Mouse (Mus musculus): ENCODE measurements around the gene Irf2. TPM values are rescaled to one million over a fixed set of nuclear protein-coding genes. Genes with fewer than 3 reads are reported as not detected.

Irf2 gene
- polyA plus RNA-seq, 1 experiment from 2014 or later: 23.1 TPM

DNA sequence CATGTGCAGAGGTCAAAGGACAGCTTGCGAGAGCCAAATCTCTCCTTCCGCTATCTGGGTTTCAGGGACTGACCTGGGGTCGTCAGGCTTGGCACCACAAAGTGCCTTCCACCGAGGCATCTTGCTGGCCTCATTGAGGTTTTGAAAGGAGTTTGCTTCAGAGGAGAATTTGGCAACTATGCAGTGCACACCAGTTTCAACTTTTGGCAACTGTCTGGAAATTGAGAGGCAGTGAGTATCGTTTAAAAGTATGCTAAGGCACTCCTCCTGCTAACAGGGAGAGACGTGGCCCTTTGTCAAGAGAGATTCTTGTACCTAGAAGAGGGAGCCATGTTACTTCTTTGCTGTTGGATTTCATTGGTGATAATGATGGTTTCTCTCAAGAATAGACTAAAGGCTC lies 21.9 kb downstream of the Irf2 start:
- Histone ChIP-seq H3K36me3 (replicated peaks; ENCODE audit: insufficient read depth, low read length) (peaks cover 15% of the 10 kb centered on the region; the same call in 1 of the 2 replicates), H3K4me3 (ENCODE audit: low read depth, low read length) (no peak overlapping the region), H3K4me2 (ENCODE audit: low read depth, low read length) (0 out of 2 replicates have a peak overlapping the region, but pooled peaks have one; percentile 4), H3K9ac (replicated peaks) (no peak overlapping the region), H3K4me1 (ENCODE audit: insufficient read depth) (peaks cover 35% of the 10 kb centered on the region), H3K9me3 (ENCODE audit: low read length) (no peaks in the 10 kb centered on the region), H3K27me3 (ENCODE audit: insufficient read depth, low read length) (no peaks in the 10 kb centered on the region), H3K27ac (ENCODE audit: low read depth) (no peak overlapping the region)
- WGBS (ENCODE audit: insufficient replicate concordance): 62% methylated on average over 6 of the region's 6 CpGs
- TF ChIP-seq EP300 (IDR thresholded peaks at IDR 0.05; ENCODE audit: low read depth) (no peak), CTCF (IDR thresholded peaks at IDR 0.05; ENCODE audit: low read depth) (no peak)
- ATAC-seq: no peak
- no peak for DNase-seq

- H3K27me3 ChIP-seq (ENCODE audit: insufficient read depth, low read length): no peaks in the 10 kb centered on the region
These were observed 30.1 kb downstream of the Irf2 start for GRCm38 (mm10) chr8:46769408-46770180.

GRCm38 (mm10) chr8:46770905-46771516 lies 31.5 kb downstream of the Irf2 start:
- H3K36me3 ChIP-seq (replicated peaks; ENCODE audit: insufficient read depth, low read length): peaks cover 17% of the 10 kb centered on the region
- H3K27ac ChIP-seq (ENCODE audit: low read depth): no peak overlapping the region
- no peak overlapping the region for H3K4me3 ChIP-seq (ENCODE audit: low read depth, low read length)
- WGBS (ENCODE audit: insufficient replicate concordance): 88% methylated on average over 7 of the region's 7 CpGs
- H3K4me2 ChIP-seq (ENCODE audit: low read depth, low read length): no peak overlapping the region
- no peak for DNase-seq
- no peak for ATAC-seq
- H3K4me1 ChIP-seq (ENCODE audit: insufficient read depth): peaks cover 7% of the 10 kb centered on the region
- TF ChIP-seq EP300 (IDR thresholded peaks at IDR 0.05; ENCODE audit: low read depth) (no peak), CTCF (IDR thresholded peaks at IDR 0.05; ENCODE audit: low read depth) (no peak)
- H3K27me3 ChIP-seq (ENCODE audit: insufficient read depth, low read length): no peaks in the 10 kb centered on the region
- no peaks in the 10 kb centered on the region for H3K9me3 ChIP-seq (ENCODE audit: low read length)
- no peak overlapping the region for H3K9ac ChIP-seq (replicated peaks)

More at GRCm38 (mm10) chr8:46769408-46770180, 30.1 kb downstream of the Irf2 start:
- no peak for TF ChIP-seq EP300 (IDR thresholded peaks at IDR 0.05; ENCODE audit: low read depth)
- no peak for TF ChIP-seq CTCF (IDR thresholded peaks at IDR 0.05; ENCODE audit: low read depth)
- no peaks in the 10 kb centered on the region for H3K9me3 ChIP-seq (ENCODE audit: low read length)
- no peak for DNase-seq
- peak overlapping the region; percentile 26; the same call in 1 of the 2 replicates for H3K27ac ChIP-seq (ENCODE audit: low read depth)
- ATAC-seq: peak; percentile 40; the same call in 1 of the 2 replicates
- no peak overlapping the region for H3K4me3 ChIP-seq (ENCODE audit: low read depth, low read length)
- H3K4me2 ChIP-seq (ENCODE audit: low read depth, low read length): no peak overlapping the region
- peaks cover 18% of the 10 kb centered on the region for H3K36me3 ChIP-seq (replicated peaks; ENCODE audit: insufficient read depth, low read length)
- peaks cover 13% of the 10 kb centered on the region for H3K4me1 ChIP-seq (ENCODE audit: insufficient read depth)
- H3K9ac ChIP-seq (replicated peaks): no peak overlapping the region
- WGBS (ENCODE audit: insufficient replicate concordance): 61% methylated on average over 11 of the region's 11 CpGs

- DNase-seq: no peak
- no peak for TF ChIP-seq EP300 (IDR thresholded peaks at IDR 0.05; ENCODE audit: low read depth)
- TF ChIP-seq CTCF (IDR thresholded peaks at IDR 0.05; ENCODE audit: low read depth): no peak
- 63% methylated on average over 6 of the region's 6 CpGs for WGBS (ENCODE audit: insufficient replicate concordance)
- Histone ChIP-seq H3K27ac (ENCODE audit: low read depth) (no peak overlapping the region), H3K4me1 (ENCODE audit: insufficient read depth) (peaks cover 7% of the 10 kb centered on the region; the same call in 1 of the 2 replicates), H3K9me3 (ENCODE audit: low read length) (no peaks in the 10 kb centered on the region), H3K36me3 (replicated peaks; ENCODE audit: insufficient read depth, low read length) (peaks cover 12% of the 10 kb centered on the region), H3K4me3 (ENCODE audit: low read depth, low read length) (no peak overlapping the region), H3K27me3 (ENCODE audit: insufficient read depth, low read length) (no peaks in the 10 kb centered on the region), H3K9ac (replicated peaks) (no peak overlapping the region), H3K4me2 (ENCODE audit: low read depth, low read length) (no peak overlapping the region)
- no peak for ATAC-seq
These were observed 33.3 kb downstream of the Irf2 start for GRCm38 (mm10) chr8:46772801-46773200.

DNA sequence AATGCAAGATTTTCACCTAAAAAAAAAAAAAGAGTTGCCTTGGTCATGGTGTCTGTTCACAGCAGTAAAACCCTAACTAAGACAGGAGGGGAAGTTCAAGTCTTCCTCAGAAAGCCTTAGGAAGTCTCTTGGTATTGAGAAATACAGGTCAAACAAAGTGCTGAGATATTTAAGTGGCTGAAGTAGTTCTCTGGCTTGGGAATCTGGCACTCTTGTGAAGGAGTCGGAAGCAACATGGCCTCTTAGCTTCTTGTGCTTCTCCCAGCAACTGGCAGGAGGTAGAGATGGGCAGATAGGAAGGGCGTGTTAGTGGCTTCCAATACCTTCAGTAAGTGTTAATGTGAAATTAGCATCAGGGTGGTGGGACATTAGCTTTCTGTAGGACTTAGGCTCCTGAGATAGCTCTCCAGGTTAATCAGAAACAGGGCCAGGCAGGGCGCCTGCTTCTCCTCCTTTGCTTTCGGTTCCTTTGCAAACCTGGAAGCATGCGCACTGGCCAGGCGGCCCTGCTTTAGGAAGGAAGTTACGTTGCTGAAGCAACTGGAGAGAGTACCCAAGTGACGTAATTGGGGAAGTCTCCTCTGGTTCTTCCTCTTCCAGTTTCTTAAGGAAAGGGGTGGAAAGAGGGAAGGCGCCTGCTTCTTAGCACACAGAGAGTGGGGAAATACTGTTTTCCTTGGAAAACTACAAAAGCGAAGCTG lies 38.4 kb downstream of the Irf2 start:
- H3K27ac ChIP-seq (ENCODE audit: low read depth): peak overlapping the region; percentile 63; the same call in 1 of the 2 replicates
- TF ChIP-seq CTCF (IDR thresholded peaks at IDR 0.05; ENCODE audit: low read depth): no peak
- TF ChIP-seq EP300 (IDR thresholded peaks at IDR 0.05; ENCODE audit: low read depth): no peak; the same call in 1 of the 2 replicates
- ATAC-seq (peak; percentile 54), DNase-seq (peak; percentile 54)
- 70% methylated on average over 10 of the region's 10 CpGs for WGBS (ENCODE audit: insufficient replicate concordance)
- H3K9me3 ChIP-seq (ENCODE audit: low read length): no peaks in the 10 kb centered on the region
- H3K9ac ChIP-seq (replicated peaks): no peak overlapping the region
- no peak overlapping the region for H3K4me2 ChIP-seq (ENCODE audit: low read depth, low read length)
- peaks cover 6% of the 10 kb centered on the region for H3K36me3 ChIP-seq (replicated peaks; ENCODE audit: insufficient read depth, low read length)
- H3K4me3 ChIP-seq (ENCODE audit: low read depth, low read length): no peak overlapping the region
- H3K4me1 ChIP-seq (ENCODE audit: insufficient read depth): 0 out of 2 replicates have a peak, but pooled peaks cover 3% of the 10 kb centered on the region
- no peaks in the 10 kb centered on the region for H3K27me3 ChIP-seq (ENCODE audit: insufficient read depth, low read length)

Measured in liver, postnatal 0 days (tissue).